Mouse (Mus musculus) ovary, adult 2 months (tissue): ENCODE results near the gene Epyc. TPM values are rescaled to one million over a fixed set of nuclear protein-coding genes. Genes with fewer than 3 reads are reported as not detected.

Experiments
- polyA plus RNA-seq: library from polyadenylated mRNA; depleted of rRNA; stranded (reverse); fragments of >200 nt; gene quantifications from 2 replicates; pipeline ENCODE4 v1.2.3, GENCODE M21; 2012; rRNA removed

Gene Epyc
- not detected in 2 replicates for polyA plus RNA-seq

GRCm38 (mm10) chr10:97643768-97644167, at the start of gene Epyc:
Gene Epyc (plus strand): TSS chr10:97644068.

GRCm38 (mm10) chr10:97606579-97606978, 37.3 kb upstream of the Epyc start, which contains the start of gene Kera:
Gene Kera (plus strand): TSS chr10:97606879.

GRCm38 (mm10) chr10:97692913-97693312, 49.0 kb downstream of the Epyc start, which contains the start of gene Ccer1:
Gene Ccer1 (plus strand): TSS chr10:97693059.

GRCm38 (mm10) chr10:97726655-97727054, 82.8 kb downstream of the Epyc start, which contains the start of gene C030005K15Rik:
Gene C030005K15Rik (minus strand): TSS chr10:97726755.

Other genes starting within 250 kb of the Epyc start
- 229 and 342 TPM in 2 replicates for gene Dcn, start 164.5 kb upstream of the Epyc start, polyA plus RNA-seq
- gene Lum, start 78.9 kb upstream of the Epyc start, polyA plus RNA-seq = 43.7 and 65.1 TPM in 2 replicates
- not detected in 2 replicates for gene Kera, start 37.2 kb upstream of the Epyc start, polyA plus RNA-seq
- not detected in 2 replicates for gene Ccer1, start 49.0 kb downstream of the Epyc start, polyA plus RNA-seq
- not detected in 2 replicates for gene C030005K15Rik, start 82.7 kb downstream of the Epyc start, polyA plus RNA-seq